ENCODE assay signal across 9 mouse cellular contexts in genomic region chr5:111725195-111725920, GRCm38 (mm10). TPM values are rescaled to one million over a fixed set of nuclear protein-coding genes. Genes with fewer than 3 reads are reported as not detected.
DNase-seq lines count a peak whose midpoint lies in the region; ATAC-seq and TF ChIP-seq lines count a peak whose summit lies in the region.
"Had no signal": no experiment of that assay in that cellular context is flagged by ENCODE, and none has a peak within 500 bp of the region (broad histone marks: within the 10 kb centered on the region; RNA-seq: fewer than 3 reads in every experiment).

No protein-coding gene starts in this region.

- ATAC-seq in stomach, embryonic 16.5 days (ENCODE audit: insufficient read depth, low FRiP score) = no peak
- no peak for ATAC-seq in stomach, postnatal 0 days (ENCODE audit: low FRiP score, low TSS enrichment)
- no peak for ATAC-seq in heart, embryonic 11.5 days (replicated peaks; ENCODE audit: insufficient number of reproducible peaks, low FRiP score, low TSS enrichment)

- no peak overlapping the region for H3K4me2 ChIP-seq in stomach, embryonic 16.5 days (ENCODE audit: low read depth, low read length)
- H3K4me2 ChIP-seq in stomach, postnatal 0 days (replicated peaks; ENCODE audit: low read depth) = no peak overlapping the region
- no peak overlapping the region for H3K4me2 ChIP-seq in heart, embryonic 11.5 days

- H3K9me3 ChIP-seq in stomach, embryonic 16.5 days (replicated peaks; ENCODE audit: control insufficient read depth, low read length) = 0 out of 2 replicates have a peak, but pooled peaks cover 4% of the 10 kb centered on the region
- H3K9me3 ChIP-seq in stomach, postnatal 0 days (ENCODE audit: control insufficient read depth, low read length) = no peaks in the 10 kb centered on the region
- no peaks in the 10 kb centered on the region for H3K9me3 ChIP-seq in heart, embryonic 11.5 days (replicated peaks; ENCODE audit: control insufficient read depth, low read length)

- 51% methylated on average over 22 of the region's 22 CpGs for WGBS in stomach, embryonic 16.5 days
- 49% methylated on average over 22 of the region's 22 CpGs for WGBS in stomach, postnatal 0 days
- WGBS in heart, embryonic 11.5 days (ENCODE audit: insufficient replicate concordance) = 52% methylated on average over 22 of the region's 22 CpGs

- H3K9ac ChIP-seq in stomach, embryonic 16.5 days (ENCODE audit: low read length) = 0 out of 2 replicates have a peak overlapping the region, but pooled peaks have one; percentile 5
- H3K9ac ChIP-seq in stomach, postnatal 0 days (ENCODE audit: low read length) = no peak overlapping the region; the same call in 1 of the 2 replicates
- no peak overlapping the region for H3K9ac ChIP-seq in heart, embryonic 11.5 days (ENCODE audit: low read depth, low read length)

- no peak for TF ChIP-seq CTCF in stomach, postnatal 0 days (IDR thresholded peaks at IDR 0.05; ENCODE audit: low read depth)

- DNase-seq in stomach, postnatal 0 days (ENCODE audit: low spot score) = no peak
- peak; percentile 21 to 48 for DNase-seq in kidney, postnatal 25 days
- no peak for DNase-seq in spleen, adult 12 weeks (ENCODE audit: low spot score)
- DNase-seq in lung, postnatal 4 days = no peak
- DNase-seq in gastrocnemius, postnatal 10 days = no peak

- H3K4me1 ChIP-seq in stomach, embryonic 16.5 days (ENCODE audit: control insufficient read depth, insufficient read depth, low read length) = 0 out of 2 replicates have a peak, but pooled peaks cover 3% of the 10 kb centered on the region
- H3K4me1 ChIP-seq in stomach, postnatal 0 days (replicated peaks; ENCODE audit: control insufficient read depth, insufficient read depth) = no peaks in the 10 kb centered on the region
- H3K4me1 ChIP-seq in heart, embryonic 11.5 days (ENCODE audit: control insufficient read depth, insufficient read depth, low read length) = peaks cover 13% of the 10 kb centered on the region

- no peak for TF ChIP-seq EP300 in stomach, postnatal 0 days (optimal IDR thresholded peaks at IDR 0.05)

- no peaks in the 10 kb centered on the region for H3K36me3 ChIP-seq in stomach, embryonic 16.5 days (ENCODE audit: control insufficient read depth, insufficient read depth, low read length)
- H3K36me3 ChIP-seq in stomach, postnatal 0 days (ENCODE audit: control insufficient read depth, insufficient read depth, low read length) = no peaks in the 10 kb centered on the region
- H3K36me3 ChIP-seq in heart, embryonic 11.5 days (ENCODE audit: control insufficient read depth, insufficient read depth, low read length) = no peaks in the 10 kb centered on the region

- H3K27me3 ChIP-seq in stomach, embryonic 16.5 days (ENCODE audit: control insufficient read depth, insufficient read depth, low read length) = no peaks in the 10 kb centered on the region; the same call in 1 of the 2 replicates
- no peaks in the 10 kb centered on the region for H3K27me3 ChIP-seq in stomach, postnatal 0 days (ENCODE audit: control insufficient read depth, insufficient read depth, low read length)
- no peaks in the 10 kb centered on the region for H3K27me3 ChIP-seq in heart, embryonic 11.5 days (ENCODE audit: control insufficient read depth, insufficient read depth, low read length)

- peak overlapping the region; percentile 33; the same call in 1 of the 2 replicates for H3K27ac ChIP-seq in stomach, embryonic 16.5 days (ENCODE audit: low read length)
- no peak overlapping the region for H3K27ac ChIP-seq in stomach, postnatal 0 days (replicated peaks)
- H3K27ac ChIP-seq in heart, embryonic 11.5 days (ENCODE audit: low read depth, low read length) = 0 out of 2 replicates have a peak overlapping the region, but pooled peaks have one; percentile 17

- H3K4me3 ChIP-seq in stomach, embryonic 16.5 days (replicated peaks; ENCODE audit: low read length) = no peak overlapping the region
- no peak overlapping the region for H3K4me3 ChIP-seq in stomach, postnatal 0 days (ENCODE audit: low read depth, low read length)
- H3K4me3 ChIP-seq in heart, embryonic 11.5 days (ENCODE audit: low read depth, low read length) = no peak overlapping the region

RNA-seq across cellular contexts. Expression of gene Gm26897, which starts 8.4 kb away (rescaled TPM):
- polyA plus RNA-seq in stomach, embryonic 16.5 days (2015; fragmentation: Nextera tagmentation; extraction: Ambion mirVana) = not detected in 2 replicates
- polyA plus RNA-seq in stomach, postnatal 0 days (2015; fragmentation: Nextera tagmentation; extraction: Ambion mirVana) = not detected in 2 replicates
- not detected in 2 replicates for polyA plus RNA-seq in heart, embryonic 11.5 days (2014; fragmentation: Nextera tagmentation; extraction: Ambion mirVana)
- not detected for total RNA-seq in gastrocnemius, postnatal 10 days (2021)
- polyA plus RNA-seq: embryonic facial prominence, embryonic 11.5 days; thymus, postnatal 0 days had no signal

Comparison
In these comparisons a context has a peak if more than half of its experiments do, and no peak if none do; other contexts are left out.
1. DNase-seq: peak in kidney, postnatal 25 days (2 of 2); none in stomach, postnatal 0 days (single experiment), spleen, adult 12 weeks (single experiment), lung, postnatal 4 days (0 of 2) and gastrocnemius, postnatal 10 days (single experiment).